Mouse (Mus musculus) gastrocnemius, postnatal 25 days (tissue): ENCODE results near the gene Setd5. TPM values are rescaled to one million over a fixed set of nuclear protein-coding genes. Genes with fewer than 3 reads are reported as not detected.

Source experiments
- DNase-seq: peaks from one replicate; pipeline ENCODE4 v3.0.0; 2022
- total RNA-seq, 2 experiments: library from RNA; stranded (reverse); gene quantifications; 1 replicate in 1 of 2; 2 replicates in 1 of 2; pipeline ENCODE4 v1.2.3; 2021

Setd5 gene
- total RNA-seq, 2 experiments from 2014 or later: 23.0 to 26.0 TPM

DNA sequence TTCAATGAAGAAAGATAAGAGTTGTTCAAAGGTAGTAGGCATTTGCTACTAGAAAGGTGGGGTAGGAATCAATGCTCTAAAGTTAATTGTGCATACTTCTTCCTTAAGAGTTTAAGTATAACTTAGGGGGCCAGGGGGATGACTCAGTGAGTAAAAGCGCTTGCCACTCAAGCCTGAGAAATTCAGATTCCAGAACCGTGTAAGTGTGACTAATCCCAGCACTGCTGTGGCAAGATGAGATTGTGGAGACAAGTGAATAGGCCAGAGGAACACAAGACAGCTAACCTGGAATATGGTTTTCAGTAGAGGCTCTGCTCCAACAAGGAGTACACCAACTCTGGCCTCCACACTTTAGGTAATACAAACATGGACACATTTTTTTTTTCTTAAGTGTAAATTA lies 56.2 kb downstream of the Setd5 start:
- DNase-seq: no peak

DNA sequence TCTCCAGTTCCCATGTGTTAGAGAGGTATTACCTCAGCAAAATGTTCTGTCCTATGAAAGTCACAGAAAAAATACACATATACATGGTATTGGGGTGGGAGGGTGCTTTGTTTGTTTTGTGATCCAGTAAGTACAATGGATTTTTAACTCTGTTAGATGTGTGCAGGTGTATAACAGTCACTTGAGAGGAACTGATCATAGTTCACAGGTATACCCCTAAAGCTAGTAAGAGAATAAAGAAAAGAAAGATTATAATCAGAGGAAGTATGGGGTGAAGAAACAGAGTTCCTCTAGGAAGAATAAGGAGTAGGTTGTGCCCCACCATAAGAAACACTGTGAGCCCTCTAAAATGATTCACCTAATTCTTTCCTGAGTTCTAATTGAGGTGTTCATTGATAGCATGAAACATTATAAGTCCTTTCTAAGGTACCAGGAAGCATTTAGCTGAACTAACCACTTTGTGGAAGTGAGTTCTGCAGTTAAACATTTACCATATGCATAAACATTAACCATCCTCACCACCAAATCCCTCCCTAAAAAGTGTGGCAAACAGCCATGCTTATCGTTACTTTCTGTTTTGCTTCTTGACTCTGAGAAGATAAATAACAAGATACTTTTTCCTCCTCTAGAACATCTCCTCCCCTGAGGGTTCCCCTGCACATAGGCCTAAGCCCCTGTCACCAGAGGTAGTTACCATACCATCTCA lies 64.4 kb downstream of the Setd5 start:
- no peak for DNase-seq

DNA sequence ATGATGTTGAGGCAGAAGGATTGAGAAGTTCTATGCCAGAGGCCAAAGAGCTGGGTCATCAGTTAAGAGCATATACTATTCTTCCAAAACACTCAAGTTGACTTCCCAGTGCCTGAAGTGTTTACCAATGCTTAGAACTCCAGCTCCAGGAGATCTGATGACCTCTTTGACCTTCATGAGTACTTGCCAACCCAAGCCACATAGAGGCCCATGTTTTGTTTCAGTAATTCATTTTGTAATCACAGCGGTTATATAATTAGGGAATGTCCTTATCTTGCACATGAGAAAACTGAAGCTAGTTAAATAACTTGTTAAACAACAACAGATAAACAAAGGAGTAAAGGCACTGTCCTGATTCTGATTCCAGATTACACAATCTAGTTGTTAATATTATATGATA lies 67.6 kb downstream of the Setd5 start:
- DNase-seq: no peak

- DNase-seq: no peak
Observed at GRCm38 (mm10) chr6:113145249-113145648, 68.1 kb downstream of the Setd5 start.

DNA sequence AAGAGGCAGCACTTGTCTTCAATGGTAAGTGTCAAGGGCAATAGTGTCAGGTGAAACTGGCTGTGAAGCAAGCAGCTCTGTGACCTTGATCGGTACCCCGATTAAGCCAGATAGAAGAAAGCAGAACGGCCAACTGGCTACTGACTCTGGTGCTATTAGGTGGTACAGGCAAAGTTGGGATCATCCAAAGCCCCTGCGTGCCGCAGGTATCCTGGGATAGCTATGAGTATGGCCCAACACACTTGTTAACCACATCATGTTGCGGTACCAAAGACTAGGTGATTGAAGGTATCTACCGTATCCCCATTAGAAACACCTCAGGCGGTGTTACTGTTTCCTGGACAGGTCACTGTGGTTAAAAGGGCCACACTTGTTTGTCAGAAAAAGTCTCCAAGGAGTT lies 76.9 kb downstream of the Setd5 start:
- no peak for DNase-seq

GRCm38 (mm10) chr6:113154886-113155285 lies 77.7 kb downstream of the Setd5 start:
- DNase-seq: no peak

DNA sequence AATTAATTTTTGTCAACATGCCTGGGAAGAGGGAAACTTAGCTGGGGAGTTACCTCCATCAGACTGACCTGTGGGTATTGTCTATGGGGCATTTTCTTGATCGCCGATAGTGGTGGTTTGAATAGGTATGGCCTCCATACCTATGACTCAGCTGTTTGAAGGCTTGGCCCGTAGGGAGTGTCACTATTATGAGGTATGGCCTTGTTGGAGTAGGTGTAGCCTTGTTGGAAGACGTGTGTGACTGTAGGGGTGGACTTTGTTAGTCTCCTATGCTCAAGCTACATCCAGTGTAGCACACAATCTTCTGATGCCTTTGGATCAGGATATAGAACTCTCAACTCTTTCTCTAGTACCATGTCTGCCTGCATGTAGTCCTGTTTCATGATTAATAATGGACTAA lies 78.9 kb downstream of the Setd5 start:
- no peak for DNase-seq

DNA sequence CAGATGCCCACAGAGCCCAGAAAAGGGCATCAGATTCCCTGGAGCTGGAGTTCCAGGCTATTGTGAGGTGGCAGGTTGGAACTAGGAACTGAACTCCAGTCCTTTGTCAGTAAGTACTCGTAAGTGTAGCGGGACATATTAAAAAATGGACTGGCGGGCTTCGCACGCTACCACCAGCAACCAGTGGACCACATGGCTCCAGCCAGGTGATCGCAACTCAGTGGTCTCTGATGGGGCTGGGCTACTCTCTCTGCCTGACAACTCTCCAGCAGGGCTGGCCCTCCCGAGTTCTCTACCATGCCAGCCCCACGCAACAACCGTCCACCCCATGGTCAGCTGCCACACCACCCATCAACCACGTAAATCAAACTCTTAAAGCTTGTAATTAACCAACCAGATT lies 82.9 kb downstream of the Setd5 start:
- no peak for DNase-seq

GRCm38 (mm10) chr6:113161982-113162381 lies 84.8 kb downstream of the Setd5 start:
- no peak for DNase-seq

DNA sequence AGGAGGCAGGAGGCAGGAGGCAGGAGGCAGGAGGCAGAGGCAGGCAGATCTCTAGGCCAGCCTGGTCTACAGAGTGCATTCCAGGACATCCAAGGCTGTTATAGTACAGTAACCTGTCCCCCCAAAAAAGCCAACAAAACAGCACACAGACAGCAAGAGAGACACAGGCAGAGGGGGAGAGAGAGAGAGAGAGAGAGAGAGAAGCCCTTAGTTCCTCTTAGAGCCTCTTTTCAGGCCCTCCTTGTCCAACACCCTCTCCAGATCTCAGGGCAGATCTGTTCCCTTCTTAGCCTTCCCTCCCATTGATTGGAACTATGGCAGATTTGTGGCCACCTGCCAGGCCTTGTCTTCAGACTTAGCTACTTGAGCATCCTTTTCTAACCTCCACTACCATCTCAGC lies 86.3 kb downstream of the Setd5 start:
- no peak for DNase-seq

- DNase-seq: peak; percentile 52
Observed at GRCm38 (mm10) chr6:113166661-113167251, 89.6 kb downstream of the Setd5 start.

GRCm38 (mm10) chr6:113168316-113168975 lies 91.3 kb downstream of the Setd5 start:
- no peak for DNase-seq

DNA sequence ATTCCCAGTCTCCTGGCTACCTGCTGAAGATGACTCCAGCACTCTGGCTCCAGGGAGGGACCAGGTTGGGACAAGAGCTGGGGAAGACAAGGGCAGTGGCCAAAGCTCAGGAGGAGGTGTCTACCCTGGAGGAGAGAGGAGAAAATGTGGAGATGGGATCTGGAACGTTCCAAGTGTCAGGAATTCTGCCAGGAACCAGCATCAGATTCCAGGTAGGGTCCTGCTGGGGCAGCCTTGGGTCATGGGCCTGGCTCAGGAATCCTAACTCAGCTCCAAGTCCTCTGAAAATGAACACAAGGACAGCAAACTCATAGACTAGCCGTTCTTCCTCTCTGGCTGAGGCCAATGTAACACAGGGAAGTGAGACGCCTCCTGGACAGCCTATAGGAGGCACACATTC lies 92.7 kb downstream of the Setd5 start:
- no peak for DNase-seq

DNA sequence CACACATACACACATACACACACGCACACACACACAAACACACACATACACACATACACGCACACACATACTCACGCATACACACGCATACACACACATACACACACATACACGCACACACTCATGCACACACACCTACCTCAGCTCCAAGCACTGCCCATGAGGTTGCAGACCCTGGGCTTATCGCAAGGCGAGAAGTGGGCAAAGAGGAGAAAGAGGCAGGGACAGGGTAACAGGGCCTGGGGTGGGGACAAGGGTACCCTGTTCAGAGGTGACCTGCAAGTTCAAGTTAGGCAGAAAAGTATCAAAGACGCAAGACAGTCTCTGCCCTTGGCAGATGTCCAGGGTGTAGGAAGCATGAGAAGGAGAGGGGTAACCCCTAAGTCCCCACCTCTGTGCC lies 93.5 kb downstream of the Setd5 start:
- DNase-seq: no peak

- DNase-seq: no peak
Observed at GRCm38 (mm10) chr6:113172011-113172410, 94.8 kb downstream of the Setd5 start.

DNA sequence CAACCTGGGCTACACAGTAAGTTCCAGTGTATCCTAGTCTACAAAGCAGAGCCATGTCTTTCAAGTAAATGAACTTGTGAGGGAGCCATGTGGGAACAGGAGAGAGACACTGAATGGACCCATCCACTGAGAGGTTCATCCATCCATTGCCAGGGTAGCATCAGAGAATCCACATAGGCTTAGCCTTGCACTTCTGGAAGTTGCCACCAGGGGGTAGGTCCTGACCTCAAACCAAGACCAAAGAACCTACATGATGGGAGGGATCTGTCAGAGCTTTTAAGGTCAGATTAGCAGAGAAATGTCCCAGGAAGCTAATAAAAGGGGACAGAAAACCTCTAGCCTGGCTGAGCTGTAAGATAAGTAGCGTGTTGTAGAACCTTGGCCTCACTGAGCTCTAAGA lies 95.4 kb downstream of the Setd5 start:
- DNase-seq: no peak

GRCm38 (mm10) chr6:113175469-113175868 lies 98.3 kb downstream of the Setd5 start:
- no peak for DNase-seq

DNA sequence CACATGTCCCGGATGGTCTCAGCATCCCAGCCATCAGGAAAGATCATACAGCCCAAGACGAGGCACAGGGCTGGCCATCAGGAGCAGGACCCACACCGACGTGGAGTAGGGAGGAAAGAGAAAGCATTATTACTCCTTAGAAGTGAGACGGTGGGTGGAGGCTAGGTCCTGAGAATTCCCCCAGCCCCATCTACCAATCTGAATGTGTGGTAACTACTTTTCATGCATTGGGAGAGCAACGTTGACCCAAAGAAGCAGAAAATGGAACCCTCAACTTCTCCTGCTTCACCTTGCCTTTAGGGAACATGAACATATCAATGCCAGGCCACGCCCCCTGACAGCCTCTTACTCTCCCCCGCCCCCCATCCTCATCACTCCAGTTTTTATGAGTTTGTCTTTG lies 99.4 kb downstream of the Setd5 start:
- DNase-seq: no peak

DNA sequence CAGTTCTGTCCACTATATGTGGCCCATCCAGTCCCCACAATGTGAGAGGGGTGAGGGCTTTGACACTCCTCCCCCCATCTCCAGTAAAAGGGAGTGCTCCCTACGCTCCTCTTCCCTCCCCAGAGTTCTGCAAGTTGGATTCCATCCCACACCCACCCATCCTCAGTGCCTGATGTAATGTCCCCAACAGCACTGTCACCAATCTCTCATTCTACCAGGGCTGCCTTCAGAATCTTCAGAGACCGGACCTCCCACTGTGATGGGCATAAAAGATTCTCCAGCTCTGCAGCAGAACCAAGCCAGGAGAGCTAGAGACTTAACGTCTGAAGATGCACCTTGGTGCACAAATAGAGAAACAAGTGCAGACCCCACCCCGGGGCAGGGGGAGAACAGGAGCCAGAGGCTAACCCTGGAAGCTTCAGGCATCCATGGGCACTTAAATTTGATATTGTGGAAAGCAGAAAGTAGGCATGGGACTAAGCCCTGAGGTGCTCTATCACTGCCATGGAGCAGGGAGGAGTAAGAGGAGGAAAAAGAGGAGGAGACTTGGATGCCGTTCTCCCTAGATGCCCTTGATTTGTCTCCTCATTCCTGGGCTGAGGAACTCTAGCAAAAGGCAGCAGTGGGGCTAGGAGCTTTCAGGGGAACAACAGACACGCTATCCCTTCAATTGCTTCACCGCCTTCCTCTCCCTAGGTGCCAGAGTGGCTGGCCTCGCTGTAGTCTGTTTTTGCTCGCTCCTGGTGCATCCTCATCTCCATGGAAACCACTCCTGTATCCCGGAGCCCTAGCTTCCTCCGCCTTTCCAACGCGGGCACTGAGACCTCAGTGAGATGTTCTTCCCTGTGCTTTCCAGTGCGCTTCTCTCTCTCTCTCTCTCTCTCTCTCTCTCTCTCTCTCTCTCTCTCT lies 101.4 kb downstream of the Setd5 start:
- no peak for DNase-seq

- no peak for DNase-seq
Observed at GRCm38 (mm10) chr6:113179195-113179733, 102.1 kb downstream of the Setd5 start.

DNA sequence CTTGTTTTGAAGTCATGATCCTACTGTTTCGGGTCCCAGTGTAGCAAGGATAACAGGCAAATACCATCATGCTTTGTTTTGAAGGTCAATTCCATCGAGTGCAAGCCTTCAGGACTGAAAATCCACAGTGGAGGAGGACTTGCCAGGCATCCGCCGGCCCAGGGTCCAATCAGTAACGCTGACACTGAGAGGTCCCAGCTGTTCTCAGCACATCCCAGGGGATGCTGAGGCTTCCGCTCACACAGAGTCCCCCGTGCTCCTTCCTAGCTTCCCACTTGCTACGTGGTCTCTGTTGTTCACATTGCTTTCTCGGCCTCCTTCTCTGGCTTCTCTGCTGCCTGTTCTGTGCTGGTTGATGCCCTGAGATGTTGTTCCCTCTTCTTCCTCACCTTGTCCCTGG lies 107.0 kb downstream of the Setd5 start:
- no peak for DNase-seq

- no peak for DNase-seq
Observed at GRCm38 (mm10) chr6:113184866-113185525, 107.8 kb downstream of the Setd5 start.
